Mouse (Mus musculus) stomach, embryonic 14.5 days (tissue): Measurements from ENCODE around the gene Fbxl16. TPM values are rescaled to one million over a fixed set of nuclear protein-coding genes. Genes with fewer than 3 reads are reported as not detected.
A peak's percentile ranks its signal among the peaks of the same experiment; 100 is the strongest.
"Not testable (repeated sequence)": the region's sequence is repeated elsewhere in the genome, so short reads cannot be mapped to it uniquely, and the experiment has no call there.

Experiments
- ATAC-seq: fragments of 200-750 bp; cut with Nextera tagmentation; 2 replicates; pipeline ENCODE4 v1.8.0; 2017; ENCODE audit warnings: low read depth, moderate TSS enrichment; ENCODE audit not compliant: insufficient number of reproducible peaks, insufficient read depth, low FRiP score
- H3K27ac ChIP-seq: fragments of 300-500 bp; sonication (generic); 2 replicates; pipeline ENCODE4 v1.5.1; 2014; ENCODE audit warnings: mild to moderate bottlenecking, low read length, moderate library complexity, mixed read lengths
- H3K27me3 ChIP-seq: fragments of 300-500 bp; sonication (generic); 2 replicates; pipeline ENCODE4 v1.6.1; 2014; ENCODE audit warnings: low read length, control low read depth, mixed read lengths; ENCODE audit not compliant: control insufficient read depth, insufficient read depth
- H3K36me3 ChIP-seq: fragments of 300-500 bp; sonication (generic); 2 replicates; pipeline ENCODE4 v1.6.1; 2014; ENCODE audit warnings: mild to moderate bottlenecking, control low read depth, low read length, moderate library complexity, mixed read lengths; ENCODE audit not compliant: control insufficient read depth, insufficient read depth
- H3K4me1 ChIP-seq: fragments of 300-500 bp; sonication (generic); 2 replicates; pipeline ENCODE4 v1.6.1; 2014; ENCODE audit warnings: low read length, control low read depth, mixed read lengths; ENCODE audit not compliant: control insufficient read depth, insufficient read depth
- H3K4me2 ChIP-seq: fragments of 300-500 bp; sonication (generic); replicated peaks from 2 replicates; pipeline ENCODE4 v1.6.1; 2014; ENCODE audit warnings: low read depth, low read length, control low read depth
- H3K4me3 ChIP-seq: fragments of 300-500 bp; sonication (generic); 2 replicates; pipeline ENCODE4 v1.5.1; 2014; ENCODE audit warnings: low read depth, low read length, control low read depth
- H3K9ac ChIP-seq: fragments of 300-500 bp; sonication (generic); replicated peaks from 2 replicates; pipeline ENCODE4 v1.6.1; 2014; ENCODE audit warnings: low read depth, mild to moderate bottlenecking, control low read depth, low read length, moderate library complexity, mixed read lengths
- H3K9me3 ChIP-seq: fragments of 300-500 bp; sonication (generic); 2 replicates; pipeline ENCODE4 v1.6.1; 2016; ENCODE audit warnings: low read depth, low read length, control low read depth; ENCODE audit not compliant: control insufficient read depth
- WGBS: fragments of 180-500 bp; shearing (Covaris S2); extraction: QIAGEN DNeasy Blood & Tissue Kit; methylation state at CpG from one replicate; pipeline ENCODE4 v1.1.7; 2014; 5-methylcytosine and 5-hydroxymethylcytosine counted together
- polyA plus RNA-seq: library from polyadenylated mRNA; unstranded; fragments of >200 nt; fragmentation: Nextera tagmentation; extraction: Ambion mirVana; gene quantifications from 2 replicates; pipeline ENCODE4 v1.2.1, GENCODE M21; 2014

Gene Fbxl16
- polyA plus RNA-seq, 1 experiment from 2014 or later: 4.5 TPM

- Histone ChIP-seq H3K27me3 (no peaks in the 10 kb centered on the region; the same call in 1 of the 2 replicates), H3K36me3 (no peaks in the 10 kb centered on the region), H3K4me1 (no peaks in the 10 kb centered on the region), H3K4me3 (no peak overlapping the region), H3K27ac (no peak overlapping the region), H3K9me3 (no peaks in the 10 kb centered on the region), H3K4me2 (no peak overlapping the region), H3K9ac (no peak overlapping the region)
- peak; percentile 50; the same call in 1 of the 2 replicates for ATAC-seq
- 10% methylated on average over 10 of the region's 10 CpGs for WGBS
Observed at GRCm38 (mm10) chr17:25802825-25803517, 5.9 kb upstream of the Fbxl16 start.

GRCm38 (mm10) chr17:25806507-25806906 is 2.4 kb upstream of the Fbxl16 start:
- no peak for ATAC-seq
- no peak overlapping the region for H3K4me2 ChIP-seq
- no peak overlapping the region for H3K27ac ChIP-seq
- H3K4me1 ChIP-seq: no peaks in the 10 kb centered on the region
- peaks cover 6% of the 10 kb centered on the region; the same call in 1 of the 2 replicates for H3K27me3 ChIP-seq
- H3K36me3 ChIP-seq: no peaks in the 10 kb centered on the region
- H3K9me3 ChIP-seq: no peaks in the 10 kb centered on the region
- 80% methylated on average over 4 of the region's 4 CpGs for WGBS
- H3K4me3 ChIP-seq: no peak overlapping the region
- no peak overlapping the region for H3K9ac ChIP-seq

GRCm38 (mm10) chr17:25807452-25807851 is 1.4 kb upstream of the Fbxl16 start:
- H3K9me3 ChIP-seq, H3K4me3 ChIP-seq, H3K27ac ChIP-seq, H3K9ac ChIP-seq, H3K36me3 ChIP-seq, H3K27me3 ChIP-seq, H3K4me2 ChIP-seq, H3K4me1 ChIP-seq, ATAC-seq: not testable (repeated sequence)
- 48% methylated on average over 2 of the region's 2 CpGs for WGBS

- Histone ChIP-seq H3K27ac (no peak overlapping the region), H3K36me3 (no peaks in the 10 kb centered on the region), H3K27me3 (peaks cover 6% of the 10 kb centered on the region; the same call in 1 of the 2 replicates), H3K9ac (no peak overlapping the region), H3K4me3 (peak overlapping the region; percentile 70; the same call in 1 of the 2 replicates), H3K4me2 (no peak overlapping the region), H3K9me3 (no peaks in the 10 kb centered on the region), H3K4me1 (no peaks in the 10 kb centered on the region)
- no peak for ATAC-seq
- 39% methylated on average over 5 of the region's 5 CpGs for WGBS
Observed at GRCm38 (mm10) chr17:25808028-25808427, 857 bp upstream of the Fbxl16 start.

- 8% methylated on average over 25 of the region's 25 CpGs for WGBS
- H3K4me2 ChIP-seq: peak overlapping the region; percentile 98
- H3K4me3 ChIP-seq: peak overlapping the region; percentile 70
- no peak for ATAC-seq
- no peaks in the 10 kb centered on the region for H3K9me3 ChIP-seq
- peak overlapping the region; percentile 23 for H3K9ac ChIP-seq
- no peaks in the 10 kb centered on the region for H3K36me3 ChIP-seq
- H3K27me3 ChIP-seq: peaks cover 6% of the 10 kb centered on the region; the same call in 1 of the 2 replicates
- no peak overlapping the region; the same call in 1 of the 2 replicates for H3K27ac ChIP-seq
- no peaks in the 10 kb centered on the region for H3K4me1 ChIP-seq
Observed at GRCm38 (mm10) chr17:25809606-25810340, 888 bp downstream of the Fbxl16 start.

- Histone ChIP-seq H3K27ac (no peak overlapping the region), H3K27me3 (peaks cover 6% of the 10 kb centered on the region; the same call in 1 of the 2 replicates), H3K4me2 (no peak overlapping the region), H3K36me3 (no peaks in the 10 kb centered on the region), H3K4me3 (no peak overlapping the region), H3K9me3 (no peaks in the 10 kb centered on the region), H3K4me1 (no peaks in the 10 kb centered on the region), H3K9ac (no peak overlapping the region)
- ATAC-seq: no peak
- WGBS: 62% methylated on average over 4 of the region's 4 CpGs
Observed at GRCm38 (mm10) chr17:25810890-25811289, 2.0 kb downstream of the Fbxl16 start.

- Histone ChIP-seq H3K27me3 (peaks cover 9% of the 10 kb centered on the region; the same call in 1 of the 2 replicates), H3K4me2 (no peak overlapping the region), H3K4me3 (no peak overlapping the region), H3K27ac (no peak overlapping the region), H3K9ac (no peak overlapping the region), H3K9me3 (no peaks in the 10 kb centered on the region), H3K36me3 (no peaks in the 10 kb centered on the region), H3K4me1 (no peaks in the 10 kb centered on the region)
- WGBS: 3% methylated on average over 20 of the region's 20 CpGs
- no peak for ATAC-seq
Observed at GRCm38 (mm10) chr17:25813471-25813870, 4.6 kb downstream of the Fbxl16 start.

GRCm38 (mm10) chr17:25817662-25818061 is 8.8 kb downstream of the Fbxl16 start:
- no peak overlapping the region for H3K27ac ChIP-seq
- no peak overlapping the region for H3K4me3 ChIP-seq
- H3K27me3 ChIP-seq: peaks cover 24% of the 10 kb centered on the region
- no peaks in the 10 kb centered on the region for H3K9me3 ChIP-seq
- no peak overlapping the region for H3K4me2 ChIP-seq
- no peaks in the 10 kb centered on the region for H3K36me3 ChIP-seq
- H3K4me1 ChIP-seq: no peaks in the 10 kb centered on the region
- no peak overlapping the region for H3K9ac ChIP-seq
- 84% methylated on average over 11 of the region's 11 CpGs for whole genome bisulfite sequencing
- ATAC-seq: no peak
